Mouse (Mus musculus) stomach, embryonic 16.5 days (tissue): ENCODE results near the gene Daam1. TPM values are rescaled to one million over a fixed set of nuclear protein-coding genes. Genes with fewer than 3 reads are reported as not detected.

Experiments used
- ATAC-seq: fragments of 200-750 bp; cut with Nextera tagmentation; 2 replicates; pipeline ENCODE4 v1.8.0; 2017; ENCODE audit warnings: moderate number of reproducible peaks, moderate TSS enrichment; ENCODE audit not compliant: insufficient read depth, low FRiP score
- H3K27ac ChIP-seq: fragments of 300-500 bp; sonication (generic); 2 replicates; pipeline ENCODE4 v1.5.1; 2014; ENCODE audit warnings: low read length
- H3K27me3 ChIP-seq: fragments of 300-500 bp; sonication (generic); 2 replicates; pipeline ENCODE4 v1.6.1; 2014; ENCODE audit warnings: low read length, control low read depth, mixed read lengths; ENCODE audit not compliant: control insufficient read depth, insufficient read depth
- H3K36me3 ChIP-seq: fragments of 300-500 bp; sonication (generic); 2 replicates; pipeline ENCODE4 v1.6.1; 2014; ENCODE audit warnings: low read length; ENCODE audit not compliant: control insufficient read depth, insufficient read depth
- H3K4me1 ChIP-seq: fragments of 300-500 bp; sonication (generic); 2 replicates; pipeline ENCODE4 v1.6.1; 2014; ENCODE audit warnings: low read length, control low read depth, mixed read lengths; ENCODE audit not compliant: control insufficient read depth, insufficient read depth
- H3K4me2 ChIP-seq: fragments of 300-500 bp; sonication (generic); 2 replicates; pipeline ENCODE4 v1.6.1; 2014; ENCODE audit warnings: low read depth, low read length, mixed read lengths
- H3K4me3 ChIP-seq: fragments of 300-500 bp; sonication (generic); replicated peaks from 2 replicates; pipeline ENCODE4 v1.5.1; 2014; ENCODE audit warnings: mild to moderate bottlenecking, low read length
- H3K9ac ChIP-seq: fragments of 300-500 bp; sonication (generic); 2 replicates; pipeline ENCODE4 v1.6.1; 2014; ENCODE audit warnings: low read length
- H3K9me3 ChIP-seq: fragments of 300-500 bp; sonication (generic); replicated peaks from 2 replicates; pipeline ENCODE4 v1.6.1; 2016; ENCODE audit warnings: low read length, control low read depth; ENCODE audit not compliant: control insufficient read depth
- WGBS: fragments of 180-500 bp; shearing (Covaris S2); extraction: QIAGEN DNeasy Blood & Tissue Kit; methylation state at CpG from one replicate; pipeline ENCODE4 v1.1.7; 2014; 5-methylcytosine and 5-hydroxymethylcytosine counted together
- polyA plus RNA-seq: library from polyadenylated mRNA; unstranded; fragments of >200 nt; fragmentation: Nextera tagmentation; extraction: Ambion mirVana; gene quantifications from 2 replicates; pipeline ENCODE4 v1.2.1, GENCODE M21; 2015

The Daam1 gene
- polyA plus RNA-seq, 1 experiment from 2014 or later: 13.2 TPM

- no peak for ATAC-seq
- Histone ChIP-seq H3K4me2 (no peak overlapping the region), H3K27me3 (no peaks in the 10 kb centered on the region), H3K9ac (no peak overlapping the region), H3K4me3 (no peak overlapping the region), H3K36me3 (no peaks in the 10 kb centered on the region), H3K9me3 (no peaks in the 10 kb centered on the region), H3K4me1 (peaks cover 4% of the 10 kb centered on the region; the same call in 1 of the 2 replicates), H3K27ac (no peak overlapping the region)
- 91% methylated on average over 13 of the region's 13 CpGs for WGBS
These were observed 178.4 kb downstream of the Daam1 start for GRCm38 (mm10) chr12:72009051-72009902.

- no peak for ATAC-seq
- H3K36me3 ChIP-seq: no peaks in the 10 kb centered on the region
- H3K9ac ChIP-seq: no peak overlapping the region
- H3K9me3 ChIP-seq: no peaks in the 10 kb centered on the region
- no peaks in the 10 kb centered on the region for H3K27me3 ChIP-seq
- H3K4me1 ChIP-seq: peaks cover 4% of the 10 kb centered on the region; the same call in 1 of the 2 replicates
- no peak overlapping the region for H3K4me3 ChIP-seq
- 89% methylated on average over 3 of the region's 3 CpGs for WGBS
- no peak overlapping the region for H3K4me2 ChIP-seq
- no peak overlapping the region for H3K27ac ChIP-seq
These were observed 180.5 kb downstream of the Daam1 start for GRCm38 (mm10) chr12:72011404-72011803.

GRCm38 (mm10) chr12:72012126-72012525, 181.2 kb downstream of the Daam1 start:
- Histone ChIP-seq H3K27me3 (no peaks in the 10 kb centered on the region), H3K9ac (no peak overlapping the region), H3K27ac (no peak overlapping the region), H3K36me3 (no peaks in the 10 kb centered on the region), H3K4me3 (no peak overlapping the region), H3K9me3 (no peaks in the 10 kb centered on the region), H3K4me2 (no peak overlapping the region), H3K4me1 (peaks cover 4% of the 10 kb centered on the region; the same call in 1 of the 2 replicates)
- ATAC-seq: no peak
- WGBS: 88% methylated on average over 6 of the region's 6 CpGs

GRCm38 (mm10) chr12:72013711-72014354, 183.0 kb downstream of the Daam1 start:
- H3K9me3 ChIP-seq: no peaks in the 10 kb centered on the region
- H3K9ac ChIP-seq: peak overlapping the region; percentile 32; the same call in 1 of the 2 replicates
- H3K4me1 ChIP-seq: peaks cover 4% of the 10 kb centered on the region; the same call in 1 of the 2 replicates
- no peaks in the 10 kb centered on the region for H3K36me3 ChIP-seq
- H3K27ac ChIP-seq: no peak overlapping the region
- ATAC-seq: no peak
- H3K4me3 ChIP-seq: no peak overlapping the region
- no peak overlapping the region for H3K4me2 ChIP-seq
- WGBS: 72% methylated on average over 13 of the region's 13 CpGs
- H3K27me3 ChIP-seq: no peaks in the 10 kb centered on the region

- no peak for ATAC-seq
- Histone ChIP-seq H3K36me3 (no peaks in the 10 kb centered on the region), H3K4me2 (no peak overlapping the region), H3K9me3 (no peaks in the 10 kb centered on the region), H3K4me1 (peaks cover 4% of the 10 kb centered on the region; the same call in 1 of the 2 replicates), H3K27ac (no peak overlapping the region), H3K4me3 (no peak overlapping the region), H3K9ac (peak overlapping the region; percentile 32; the same call in 1 of the 2 replicates), H3K27me3 (no peaks in the 10 kb centered on the region)
- 50% methylated on average over 10 of the region's 10 CpGs for WGBS
These were observed 183.5 kb downstream of the Daam1 start for GRCm38 (mm10) chr12:72014355-72014776.

- WGBS: 72% methylated on average over 5 of the region's 5 CpGs
- no peak for ATAC-seq
These were observed 184.4 kb downstream of the Daam1 start for GRCm38 (mm10) chr12:72015296-72015695.

GRCm38 (mm10) chr12:72020285-72020684, 189.4 kb downstream of the Daam1 start:
- WGBS: 82% methylated on average over 4 of the region's 4 CpGs
- Histone ChIP-seq H3K27me3 (no peaks in the 10 kb centered on the region), H3K36me3 (no peaks in the 10 kb centered on the region), H3K9ac (no peak overlapping the region), H3K9me3 (no peaks in the 10 kb centered on the region; the same call in 1 of the 2 replicates), H3K4me1 (no peaks in the 10 kb centered on the region), H3K27ac (no peak overlapping the region), H3K4me2 (no peak overlapping the region), H3K4me3 (no peak overlapping the region)
- ATAC-seq: no peak

More at GRCm38 (mm10) chr12:72015296-72015695, 184.4 kb downstream of the Daam1 start:
- Histone ChIP-seq H3K9ac (no peak overlapping the region), H3K27ac (no peak overlapping the region), H3K36me3 (no peaks in the 10 kb centered on the region), H3K4me2 (no peak overlapping the region), H3K4me3 (no peak overlapping the region), H3K27me3 (no peaks in the 10 kb centered on the region), H3K9me3 (no peaks in the 10 kb centered on the region), H3K4me1 (peaks cover 4% of the 10 kb centered on the region; the same call in 1 of the 2 replicates)

- H3K27ac ChIP-seq: no peak overlapping the region
- H3K27me3 ChIP-seq: no peaks in the 10 kb centered on the region
- no peak overlapping the region for H3K4me3 ChIP-seq
- no peak overlapping the region for H3K4me2 ChIP-seq
- WGBS: 31% methylated on average over 5 of the region's 5 CpGs
- no peaks in the 10 kb centered on the region for H3K4me1 ChIP-seq
- H3K36me3 ChIP-seq: no peaks in the 10 kb centered on the region
- H3K9me3 ChIP-seq: no peaks in the 10 kb centered on the region; the same call in 1 of the 2 replicates
- ATAC-seq: no peak
- H3K9ac ChIP-seq: no peak overlapping the region
These were observed 190.7 kb downstream of the Daam1 start for GRCm38 (mm10) chr12:72021543-72021942.

GRCm38 (mm10) chr12:72022790-72023189, 191.9 kb downstream of the Daam1 start:
- H3K27me3 ChIP-seq: no peaks in the 10 kb centered on the region
- H3K36me3 ChIP-seq: no peaks in the 10 kb centered on the region
- no peak overlapping the region for H3K27ac ChIP-seq
- no peak overlapping the region for H3K4me3 ChIP-seq
- WGBS: 84% methylated on average over 3 of the region's 3 CpGs
- H3K4me1 ChIP-seq: no peaks in the 10 kb centered on the region
- no peak overlapping the region for H3K9ac ChIP-seq
- H3K4me2 ChIP-seq: no peak overlapping the region
- no peaks in the 10 kb centered on the region; the same call in 1 of the 2 replicates for H3K9me3 ChIP-seq
- ATAC-seq: no peak
